Mouse (Mus musculus) embryo, embryonic 10 days (tissue): ENCODE results near the gene Cmc1.

Experiments
- DNase-seq: peaks from one replicate; pipeline ENCODE4 v3.0.0-alpha.2; 2015; ENCODE audit warnings: low spot score

Gene Cmc1

DNA sequence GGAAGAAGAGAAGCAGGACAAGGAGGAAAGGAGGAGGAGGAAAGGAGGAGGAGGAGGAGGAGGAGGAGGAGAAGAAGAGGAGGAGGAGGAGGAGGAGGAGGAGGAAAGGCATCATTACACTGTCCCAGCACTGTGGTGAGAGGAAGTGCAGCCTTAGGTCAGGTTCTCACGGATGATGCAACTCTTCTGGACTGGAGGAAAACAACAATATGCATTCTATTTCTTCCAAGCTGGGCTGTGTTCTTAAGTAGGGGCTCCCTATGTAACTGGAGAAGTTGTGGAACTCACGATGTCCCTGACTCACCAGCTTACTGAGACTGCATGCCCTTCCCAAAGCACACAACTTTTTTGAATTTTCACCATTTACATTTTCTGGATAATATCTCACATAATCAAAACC lies 118.3 kb downstream of the Cmc1 start:
- DNase-seq, result no peak

DNA sequence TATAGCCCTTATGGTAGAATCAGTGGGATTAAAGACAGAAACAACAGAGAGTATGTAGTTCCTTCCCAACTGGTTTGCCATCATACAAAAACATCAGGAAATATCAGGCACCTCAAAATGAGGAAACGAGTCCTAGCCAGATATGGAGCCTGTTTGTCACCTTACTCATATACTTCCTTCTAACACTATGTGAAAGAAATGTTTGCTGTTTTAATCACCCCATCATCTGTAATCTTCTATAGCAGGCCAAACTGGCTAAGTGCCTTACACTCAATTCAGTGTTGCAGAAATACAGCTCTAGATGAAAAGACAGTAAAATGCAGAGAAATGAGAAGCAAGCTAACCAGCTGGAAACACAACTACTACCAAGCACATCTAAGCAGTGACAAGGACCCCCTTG lies 119.7 kb downstream of the Cmc1 start:
- DNase-seq, result no peak

DNA sequence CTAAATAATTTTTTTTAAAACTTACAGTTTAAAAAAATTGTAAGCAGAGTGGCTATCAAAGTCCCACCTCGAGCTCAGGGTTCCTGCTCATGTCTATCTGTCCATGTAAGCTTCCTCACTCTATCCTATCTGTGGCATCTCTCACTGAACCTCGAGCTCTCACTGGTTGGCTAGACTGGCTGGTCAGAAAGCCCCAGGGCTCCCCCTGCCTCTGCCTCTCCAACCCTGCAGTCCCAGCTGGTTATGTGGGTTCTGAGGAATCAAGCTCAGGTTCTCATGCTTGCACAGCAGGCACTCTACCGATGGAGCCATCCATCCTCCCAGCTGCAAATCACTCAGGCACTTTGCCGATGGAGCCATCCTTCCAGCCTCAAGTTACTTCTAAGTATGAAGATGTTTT lies 120.5 kb downstream of the Cmc1 start:
- DNase-seq, result no peak

DNA sequence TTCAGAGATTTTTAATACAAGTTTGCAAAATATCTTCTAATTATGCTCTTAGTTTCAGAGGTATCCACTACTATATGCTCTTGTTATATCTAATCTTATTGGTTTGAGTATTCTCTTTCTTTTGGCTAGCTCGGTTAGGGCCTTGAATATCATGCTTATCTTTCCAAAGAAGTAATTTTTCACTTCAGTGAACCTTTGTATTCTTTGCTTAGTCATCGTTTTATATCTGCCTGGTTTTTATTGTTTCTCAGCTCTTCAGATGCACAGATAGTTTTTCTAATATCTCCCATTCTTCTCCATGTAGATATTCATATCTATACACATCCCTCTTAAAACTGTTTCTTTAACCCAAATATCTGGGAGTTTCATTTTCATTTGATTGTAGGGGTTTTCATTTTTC lies 125.0 kb downstream of the Cmc1 start:
- DNase-seq, result no peak
